ENCODE assay signal across 10 mouse cellular contexts in genomic region chrX:167209828-167210227, GRCm38 (mm10). TPM values are rescaled to one million over a fixed set of nuclear protein-coding genes. Genes with fewer than 3 reads are reported as not detected.
A peak's percentile ranks its signal among the peaks of the same experiment; 100 is the strongest.
DNase-seq lines count a peak whose midpoint lies in the region; ATAC-seq and TF ChIP-seq lines count a peak whose summit lies in the region.
"Had no signal": no experiment of that assay in that cellular context is flagged by ENCODE, and none has a peak within 500 bp of the region (broad histone marks: within the 10 kb centered on the region; RNA-seq: fewer than 3 reads in every experiment).

No protein-coding gene starts in this region.

- peak overlapping the region; percentile 73 for H3K4me2 ChIP-seq in liver, embryonic 12.5 days
- peak overlapping the region; percentile 51 for H3K4me2 ChIP-seq in stomach, postnatal 0 days (replicated peaks; ENCODE audit: low read depth)

- no peak for TF ChIP-seq POLR2A in heart, adult 2 months (IDR thresholded peaks at IDR 0.05; ENCODE audit: insufficient read depth, low read depth, low read length)

- H3K27ac ChIP-seq in heart, adult 2 months = peak overlapping the region; percentile 94
- 0 out of 2 replicates have a peak overlapping the region, but pooled peaks have one; percentile 30 for H3K27ac ChIP-seq in liver, embryonic 12.5 days
- H3K27ac ChIP-seq in stomach, postnatal 0 days (replicated peaks) = peak overlapping the region; percentile 92

- H3K9me3 ChIP-seq in liver, embryonic 12.5 days (replicated peaks) = no peaks in the 10 kb centered on the region
- H3K9me3 ChIP-seq in stomach, postnatal 0 days (ENCODE audit: control insufficient read depth, low read length) = no peaks in the 10 kb centered on the region

- no peaks in the 10 kb centered on the region for H3K79me2 ChIP-seq in heart, adult 2 months (replicated peaks; ENCODE audit: control insufficient read depth, insufficient read depth, low read length)

- peak overlapping the region; percentile 76 for H3K9ac ChIP-seq in heart, adult 2 months (ENCODE audit: low read depth, low read length)
- no peak overlapping the region for H3K9ac ChIP-seq in liver, embryonic 12.5 days
- peak overlapping the region; percentile 58; the same call in 1 of the 2 replicates for H3K9ac ChIP-seq in stomach, postnatal 0 days (ENCODE audit: low read length)

- H3K27me3 ChIP-seq in heart, adult 2 months (ENCODE audit: control insufficient read depth, insufficient read depth, low read length) = no peaks in the 10 kb centered on the region
- H3K27me3 ChIP-seq in liver, embryonic 12.5 days (replicated peaks) = peaks cover 30% of the 10 kb centered on the region
- H3K27me3 ChIP-seq in stomach, postnatal 0 days (ENCODE audit: control insufficient read depth, insufficient read depth, low read length) = no peaks in the 10 kb centered on the region

- DNase-seq in heart, adult 2 months = no peak
- DNase-seq in heart, postnatal 14 days = no peak
- peak; percentile 9 for DNase-seq in urinary bladder, postnatal 14 days (ENCODE audit: low spot score)
- no peak for DNase-seq in urinary bladder, postnatal 36 days (ENCODE audit: low spot score in 2 of 2)
- no peak for DNase-seq in stomach, postnatal 0 days (ENCODE audit: low spot score)
- no peak for DNase-seq in embryo, embryonic 11 days
- DNase-seq in cerebellum, postnatal 25 days = no peak

- 40% methylated on average over 8 of the region's 8 CpGs for WGBS in heart, adult 2 months
- 41% methylated on average over 8 of the region's 8 CpGs for WGBS in liver, embryonic 12.5 days (ENCODE audit: insufficient replicate concordance)
- 41% methylated on average over 8 of the region's 8 CpGs for WGBS in stomach, postnatal 0 days

- no peak for ATAC-seq in liver, embryonic 12.5 days
- no peak; the same call in 1 of the 2 replicates for ATAC-seq in stomach, postnatal 0 days (ENCODE audit: low FRiP score, low TSS enrichment)

- peaks cover 8% of the 10 kb centered on the region for H3K36me3 ChIP-seq in heart, adult 2 months (ENCODE audit: control insufficient read depth, insufficient read depth, low read length)
- no peaks in the 10 kb centered on the region for H3K36me3 ChIP-seq in liver, embryonic 12.5 days
- H3K36me3 ChIP-seq in stomach, postnatal 0 days (ENCODE audit: control insufficient read depth, insufficient read depth, low read length) = no peaks in the 10 kb centered on the region

- no peak for TF ChIP-seq CTCF in heart, adult 2 months (IDR thresholded peaks at IDR 0.05)
- no peak for TF ChIP-seq CTCF in stomach, postnatal 0 days (IDR thresholded peaks at IDR 0.05; ENCODE audit: low read depth)

- H3K4me3 ChIP-seq in heart, adult 2 months = peak overlapping the region; percentile 56
- H3K4me3 ChIP-seq in liver, embryonic 12.5 days = peak overlapping the region; percentile 60; the same call in 1 of the 2 replicates
- peak overlapping the region; percentile 60 for H3K4me3 ChIP-seq in stomach, postnatal 0 days (ENCODE audit: low read depth, low read length)

- TF ChIP-seq EP300 in heart, adult 2 months (IDR thresholded peaks at IDR 0.05; ENCODE audit: insufficient read depth, low read depth, low read length) = no peak
- TF ChIP-seq EP300 in stomach, postnatal 0 days (optimal IDR thresholded peaks at IDR 0.05) = no peak

- H3K4me1 ChIP-seq in heart, adult 2 months (ENCODE audit: control insufficient read depth, insufficient read depth, low read length) = peaks cover 8% of the 10 kb centered on the region
- 0 out of 2 replicates have a peak, but pooled peaks cover 11% of the 10 kb centered on the region for H3K4me1 ChIP-seq in liver, embryonic 12.5 days
- no peaks in the 10 kb centered on the region for H3K4me1 ChIP-seq in stomach, postnatal 0 days (replicated peaks; ENCODE audit: control insufficient read depth, insufficient read depth)

- intact Hi-C loops in heart, adult 2 months (cut with DNase I) = loop anchor here (10.0 kb wide), 3 partner anchors 55 to 175 kb away; no protein-coding TSS in a partner anchor
- intact Hi-C loops in heart, postnatal 14 days (cut with DNase I) = loop anchor here (10.0 kb wide), 2 partner anchors 55 to 105 kb away; no protein-coding TSS in a partner anchor

RNA-seq across cellular contexts. Expression of gene Tmsb4x, which starts 0.7 kb away (rescaled TPM):
- 100 to 1,000 TPM; 435 to 610 TPM for total RNA-seq in heart, adult 2 months (2021)
- 211 and 313 TPM in 2 replicates for polyA plus RNA-seq in heart, adult 2 months (2012; rRNA removed)
- 100 to 1,000 TPM; 543 to 602 TPM for total RNA-seq in heart, postnatal 14 days (2021)
- polyA plus RNA-seq in liver, embryonic 12.5 days (2016; fragmentation: Nextera tagmentation; extraction: Ambion mirVana) = 1,414 and 1,473 TPM in 2 replicates
- polyA plus RNA-seq in stomach, postnatal 0 days (2015; fragmentation: Nextera tagmentation; extraction: Ambion mirVana) = 6,456 and 7,015 TPM in 2 replicates

RNA-seq across cellular contexts. Expression of gene Tlr8, which starts 54.3 kb away (rescaled TPM):
- total RNA-seq in heart, adult 2 months (2021) = 1 to 10 TPM; 1.3 to 1.9 TPM
- 0.59 and 1.2 TPM in 2 replicates for polyA plus RNA-seq in heart, adult 2 months (2012; rRNA removed)
- 1 to 10 TPM; 1.9 to 2.2 TPM for total RNA-seq in heart, postnatal 14 days (2021)
- 0.13 and 0.52 TPM in 2 replicates for polyA plus RNA-seq in liver, embryonic 12.5 days (2016; fragmentation: Nextera tagmentation; extraction: Ambion mirVana)
- polyA plus RNA-seq in stomach, postnatal 0 days (2015; fragmentation: Nextera tagmentation; extraction: Ambion mirVana) = 0.24 and 0.58 TPM in 2 replicates
- polyA plus RNA-seq: C2C12; erythroblast, embryonic 14.5 days had no signal

Comparison
In these comparisons a context has a peak if more than half of its experiments do, and no peak if none do; other contexts are left out.
1. H3K27ac ChIP-seq: peak in every context shown above with its lines; median percentile 94 in heart, adult 2 months; 92 in stomach, postnatal 0 days; 30 in liver, embryonic 12.5 days.